Mouse (Mus musculus) frontal cortex, postnatal 36 days (tissue): ENCODE results near the gene Phb.
"Not testable (repeated sequence)": the region's sequence is repeated elsewhere in the genome, so short reads cannot be mapped to it uniquely, and the experiment has no call there.

Experiments used
- DNase-seq, 2 experiments: peaks; one replicate each; pipeline ENCODE4 v3.0.0; 2022; ENCODE audit warnings: low spot score in 2 of 2

Gene Phb

DNA sequence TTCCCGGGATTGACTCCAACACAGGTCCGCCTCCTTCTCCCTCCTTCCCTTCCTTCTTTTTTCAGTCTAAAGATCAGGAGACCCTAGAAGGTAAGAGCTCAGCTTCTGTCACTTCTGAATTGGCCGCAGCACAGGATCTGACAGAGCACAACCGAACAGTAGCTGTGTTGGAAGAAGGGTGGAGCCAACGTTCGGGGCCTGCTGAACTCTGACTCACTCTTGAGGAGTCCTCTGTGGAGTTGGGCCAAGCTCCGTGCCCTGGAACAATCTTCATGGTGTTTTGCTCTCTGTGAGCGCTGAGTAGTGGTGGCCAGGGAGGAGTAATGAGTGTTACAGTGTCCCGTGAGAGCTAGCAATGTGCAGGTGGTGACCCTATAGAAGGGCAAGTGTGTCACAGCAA lies 15.8 kb upstream of the Phb start:
- DNase-seq, result no peak

DNA sequence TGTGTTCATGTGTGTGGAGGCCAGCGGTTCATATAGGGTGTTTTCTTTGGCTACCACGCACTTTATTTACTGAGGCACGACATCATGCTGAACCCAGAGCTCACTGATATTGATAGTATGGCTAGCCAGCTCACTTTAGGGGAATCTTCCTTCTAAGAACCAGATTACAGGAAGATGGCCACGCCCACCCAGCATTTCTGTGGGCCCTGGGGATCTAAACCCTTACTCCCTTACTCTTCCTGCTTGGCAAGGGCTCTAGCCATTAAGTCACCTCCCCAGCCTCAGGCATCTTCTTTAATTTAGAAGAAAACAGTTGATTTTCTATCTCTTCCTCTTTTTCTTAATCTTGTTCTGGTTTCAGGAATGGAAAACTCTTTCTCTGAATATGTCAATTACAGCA lies 9.3 kb upstream of the Phb start:
- no peak for DNase-seq

- DNase-seq, result no peak
Observed at GRCm38 (mm10) chr11:95667177-95667576, 420 bp downstream of the Phb start.

- not testable (repeated sequence) for DNase-seq
Observed at GRCm38 (mm10) chr11:95668086-95668485, 1.3 kb downstream of the Phb start.

DNA sequence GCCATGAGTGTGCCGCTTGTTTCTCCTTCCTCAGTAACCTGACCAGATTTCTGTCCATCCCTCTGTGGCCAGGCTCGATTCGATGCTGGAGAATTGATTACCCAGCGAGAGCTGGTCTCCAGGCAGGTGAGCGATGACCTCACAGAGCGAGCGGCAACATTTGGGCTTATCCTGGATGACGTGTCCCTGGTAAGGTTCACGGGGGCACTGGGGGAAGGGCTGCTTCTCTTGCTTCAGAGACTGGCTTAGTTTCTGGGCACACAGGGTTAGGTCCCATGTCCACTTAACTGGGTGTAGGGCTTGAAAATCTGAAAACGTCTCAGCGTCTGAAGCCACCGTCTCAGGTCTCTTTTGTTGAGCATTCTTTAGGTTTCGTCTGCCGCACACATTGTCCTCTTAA lies 8.7 kb downstream of the Phb start:
- no peak for DNase-seq

GRCm38 (mm10) chr11:95676307-95676706 lies 9.6 kb downstream of the Phb start:
- DNase-seq, result peak; percentile 24 to 36

GRCm38 (mm10) chr11:95677925-95678701 lies 11.4 kb downstream of the Phb start:
- no peak for DNase-seq

GRCm38 (mm10) chr11:95681995-95682601 lies 15.3 kb downstream of the Phb start:
- DNase-seq, result no peak

DNA sequence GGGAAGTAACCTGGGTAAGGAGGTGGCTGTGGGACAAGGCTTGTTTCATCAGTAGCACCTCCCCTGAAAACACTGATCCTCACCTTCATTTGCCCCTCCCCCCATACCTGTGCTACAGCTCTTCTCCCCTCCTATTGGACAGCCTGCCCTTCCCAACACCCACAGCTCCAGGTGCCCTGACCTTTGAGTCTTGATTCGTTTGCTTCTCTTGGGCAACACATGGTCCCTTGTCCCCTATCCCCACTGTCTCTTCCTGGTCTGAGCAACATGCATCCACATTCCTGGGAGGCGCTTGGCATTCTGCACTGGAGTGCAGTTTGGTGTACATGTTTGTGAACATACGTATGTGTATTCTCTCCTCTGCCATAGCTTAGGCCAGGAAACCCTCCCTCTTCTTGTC lies 16.2 kb downstream of the Phb start:
- no peak for DNase-seq

DNA sequence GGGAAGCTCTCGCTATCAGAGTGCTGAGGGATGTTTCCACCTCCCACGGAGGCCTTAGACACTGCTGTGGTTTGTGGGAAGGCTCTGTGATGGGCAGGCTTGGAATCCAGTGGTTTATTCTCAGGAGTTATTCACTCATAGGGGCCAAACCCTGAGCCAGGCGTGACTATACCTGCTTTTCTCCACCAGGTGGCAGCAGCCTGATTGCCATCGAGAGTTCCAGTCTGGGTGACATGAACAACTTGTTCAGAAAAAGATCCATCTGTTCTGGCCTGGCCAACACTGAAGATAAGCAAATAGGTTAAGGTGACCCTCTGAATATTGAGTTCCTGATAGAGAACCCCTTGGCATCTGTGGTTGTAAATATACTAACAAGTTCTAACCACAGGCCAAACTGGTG lies 19.3 kb downstream of the Phb start:
- peak; percentile 72 to 85 for DNase-seq

GRCm38 (mm10) chr11:95687084-95687656 lies 20.4 kb downstream of the Phb start:
- no peak for DNase-seq

- DNase-seq, result no peak
Observed at GRCm38 (mm10) chr11:95688515-95688914, 21.8 kb downstream of the Phb start.

DNA sequence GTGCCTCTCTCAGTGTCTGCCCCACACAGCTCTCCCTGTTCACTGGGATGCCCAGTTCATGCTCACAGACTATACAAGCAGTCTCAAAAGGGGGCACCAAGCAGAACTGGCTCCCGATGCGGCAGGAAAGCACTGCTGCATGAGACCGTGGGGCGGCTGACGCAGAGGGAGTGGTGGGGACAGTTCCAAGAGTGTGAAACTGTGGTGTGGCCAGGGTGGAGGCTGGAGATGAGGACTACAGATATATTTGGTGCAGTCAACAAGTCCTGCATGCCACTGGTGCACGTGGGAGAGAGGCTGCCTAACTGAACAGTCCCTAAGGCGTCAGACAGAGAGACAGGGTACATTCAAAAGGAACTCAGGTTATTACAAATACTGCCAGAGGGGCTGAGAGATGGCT lies 22.2 kb downstream of the Phb start:
- peak in 1 of 2 experiments; percentile 25 for DNase-seq

- no peak for DNase-seq
Observed at GRCm38 (mm10) chr11:95689544-95689943, 22.8 kb downstream of the Phb start.

- DNase-seq, result no peak
Observed at GRCm38 (mm10) chr11:95698541-95698940, 31.8 kb downstream of the Phb start.

DNA sequence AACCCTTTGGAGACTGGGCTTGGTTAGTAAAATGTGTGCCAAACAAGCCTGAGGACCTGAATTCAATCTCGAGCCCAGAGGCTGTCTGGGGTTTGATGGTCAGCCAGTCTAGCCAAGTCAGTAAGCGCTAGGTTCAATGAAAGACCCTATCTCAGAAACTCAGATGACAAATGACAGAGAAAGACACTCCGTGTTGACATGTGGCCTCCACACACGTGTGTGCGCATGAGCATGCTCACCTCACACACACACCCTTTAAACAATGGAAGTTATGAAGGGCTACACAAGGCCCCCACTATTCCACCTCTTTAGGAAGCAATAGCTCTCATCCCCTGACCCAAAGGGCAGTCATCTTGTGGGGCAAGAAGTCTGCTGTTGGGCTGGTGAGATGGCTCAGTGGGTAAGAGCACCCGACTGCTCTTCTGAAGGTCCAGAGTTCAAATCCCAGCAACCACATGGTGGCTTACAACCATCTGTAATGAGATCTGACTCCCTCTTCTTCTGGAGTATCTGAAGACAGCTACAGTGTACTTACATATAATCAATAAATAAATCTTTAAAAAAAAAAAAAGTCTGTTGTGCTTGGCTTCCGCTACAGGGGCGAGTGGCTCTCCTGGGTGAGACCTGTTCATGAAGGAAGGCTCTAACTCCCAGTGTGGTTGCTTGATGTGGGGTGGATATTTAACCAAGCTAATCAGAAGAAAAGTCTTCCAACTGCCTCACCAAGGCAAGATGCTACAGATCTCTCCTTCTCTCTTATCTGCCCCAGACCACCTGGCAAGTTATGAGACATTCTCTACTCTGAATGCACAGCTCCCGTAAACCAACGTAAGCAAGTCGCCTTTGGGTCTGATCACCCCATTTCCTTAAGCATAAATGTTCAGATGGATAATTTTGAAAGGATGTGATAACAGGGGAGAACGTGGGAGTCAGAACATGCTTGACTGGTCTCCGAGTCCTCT lies 34.3 kb downstream of the Phb start:
- no peak for DNase-seq

DNA sequence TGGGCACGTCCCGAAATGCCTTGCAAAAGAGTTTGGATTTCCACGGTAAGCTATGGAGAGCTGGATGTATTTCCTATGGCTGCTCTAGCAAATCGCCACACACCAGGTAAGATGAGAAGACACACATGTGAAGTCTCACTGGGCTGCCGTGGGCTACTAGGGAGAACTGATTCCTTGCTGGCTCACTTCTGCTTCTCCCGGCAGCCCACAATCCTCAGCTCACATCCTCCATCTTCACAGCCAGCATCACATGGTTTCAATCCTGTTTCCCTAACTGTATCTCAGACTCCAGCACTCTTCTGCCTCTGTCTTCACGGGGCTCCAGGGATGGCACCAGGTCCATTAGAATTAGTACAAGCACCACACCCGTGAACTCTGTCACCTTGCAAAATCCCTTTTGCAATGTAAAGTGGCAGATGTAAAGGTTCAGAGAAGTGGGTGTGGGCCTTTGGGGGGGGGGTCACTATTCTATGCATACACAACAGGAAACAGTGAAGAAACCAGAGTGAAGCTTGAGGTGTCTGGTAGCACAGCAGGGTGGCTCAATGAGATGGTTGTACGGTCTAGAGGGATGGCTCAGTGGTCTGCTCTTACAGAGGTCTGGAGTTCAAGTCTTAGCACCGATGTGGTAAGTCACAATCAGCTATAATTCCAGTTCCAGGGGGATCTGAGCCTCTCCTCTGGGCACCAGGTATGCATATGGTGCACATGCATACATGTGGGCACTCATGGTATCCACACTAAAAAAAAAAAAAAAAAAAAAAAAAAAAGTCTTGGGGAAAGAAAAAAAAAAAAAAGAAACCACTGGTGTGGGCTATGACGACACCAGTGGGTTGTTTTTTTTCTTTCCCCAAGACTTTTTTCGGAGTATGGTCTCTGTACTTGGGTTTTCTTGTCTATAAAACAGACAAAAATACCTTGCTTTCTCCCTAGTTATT lies 37.5 kb downstream of the Phb start:
- no peak for DNase-seq

GRCm38 (mm10) chr11:95704970-95705330 lies 38.2 kb downstream of the Phb start:
- peak in 1 of 2 experiments; percentile 13 for DNase-seq

DNA sequence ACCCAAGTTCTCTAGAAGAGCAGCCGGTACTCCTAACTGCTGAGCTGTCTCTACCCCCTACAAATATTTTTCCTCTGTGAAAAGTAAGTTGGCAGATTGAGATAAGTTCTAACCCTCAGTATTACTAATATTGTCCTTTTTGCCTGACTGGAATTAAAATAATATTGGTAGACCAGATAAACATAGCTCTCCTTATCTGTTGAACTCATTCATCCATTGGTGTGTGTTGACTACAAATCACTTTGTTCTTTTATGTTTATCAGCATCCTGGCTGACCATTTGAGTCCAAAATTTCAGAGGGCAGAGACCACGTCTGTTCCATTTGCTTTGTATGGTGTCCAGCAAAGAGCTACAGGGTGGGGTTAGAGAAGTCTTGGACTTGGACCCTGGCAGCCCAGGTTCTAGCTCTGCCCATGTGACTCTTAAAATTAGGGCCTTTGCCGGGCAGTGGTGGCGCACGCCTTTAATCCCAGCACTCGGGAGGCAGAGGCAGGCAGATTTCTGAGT lies 42.8 kb downstream of the Phb start:
- DNase-seq, result no peak

GRCm38 (mm10) chr11:95710478-95710877 lies 43.7 kb downstream of the Phb start:
- DNase-seq, result no peak

DNA sequence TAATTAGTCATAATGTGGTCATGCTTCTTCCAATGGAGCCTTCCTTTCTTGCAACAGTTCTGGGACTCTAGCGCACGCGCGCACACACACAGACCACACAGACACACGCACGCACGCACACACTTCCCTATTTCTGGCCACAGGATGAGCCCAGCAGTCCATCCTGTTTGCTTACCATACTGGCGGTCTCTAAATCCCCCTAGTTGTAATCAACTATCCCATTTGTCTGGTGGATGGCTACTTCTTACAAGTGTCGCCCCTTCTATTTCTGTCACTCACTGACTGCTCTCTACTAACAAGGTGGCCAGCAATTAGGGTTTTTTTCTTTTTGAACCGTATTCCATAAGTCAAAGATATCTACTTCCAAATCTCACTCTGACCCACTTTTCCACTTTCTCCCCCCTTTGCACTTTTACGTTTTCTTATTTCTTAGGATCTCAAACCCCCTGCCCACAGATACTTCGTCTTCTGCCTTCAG lies 45.4 kb downstream of the Phb start:
- peak; percentile 15 to 33 for DNase-seq
